Mouse (Mus musculus): ENCODE results near the gene Ubl4b. TPM values are rescaled to one million over a fixed set of nuclear protein-coding genes. Genes with fewer than 3 reads are reported as not detected.

Gene Ubl4b
- total and polyA plus RNA-seq, 3 experiments = not detected

GRCm38 (mm10) chr3:107567766-107568165 is 12.9 kb upstream of the Ubl4b start:
- DNase-seq = no peak

DNA sequence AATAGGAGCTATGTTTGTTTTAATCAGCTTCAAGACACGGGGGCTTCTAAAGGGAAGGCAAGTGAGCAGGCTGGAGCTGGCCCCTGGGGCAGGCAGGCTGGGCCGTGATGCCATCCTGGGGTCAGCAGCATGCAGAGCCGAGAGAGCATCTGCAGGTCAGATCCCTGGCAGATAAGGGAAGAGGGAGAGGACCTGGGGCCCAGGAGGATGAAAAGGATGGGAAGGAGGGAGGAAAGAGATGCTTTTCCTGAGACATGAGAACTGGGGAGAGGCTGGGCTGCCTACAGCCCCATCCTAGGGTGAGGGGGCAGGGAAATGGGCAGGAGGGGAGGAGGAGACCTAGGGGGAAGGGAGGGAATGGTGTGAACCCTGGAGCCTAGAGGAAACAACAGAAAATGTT is 10.5 kb upstream of the Ubl4b start:
- no peak for DNase-seq

- DNase-seq = no peak
Observed at GRCm38 (mm10) chr3:107563880-107564279, 9.0 kb upstream of the Ubl4b start.

- DNase-seq = no peak
Observed at GRCm38 (mm10) chr3:107562591-107562990, 7.7 kb upstream of the Ubl4b start.

GRCm38 (mm10) chr3:107562104-107562503 is 7.2 kb upstream of the Ubl4b start:
- no peak for DNase-seq

DNA sequence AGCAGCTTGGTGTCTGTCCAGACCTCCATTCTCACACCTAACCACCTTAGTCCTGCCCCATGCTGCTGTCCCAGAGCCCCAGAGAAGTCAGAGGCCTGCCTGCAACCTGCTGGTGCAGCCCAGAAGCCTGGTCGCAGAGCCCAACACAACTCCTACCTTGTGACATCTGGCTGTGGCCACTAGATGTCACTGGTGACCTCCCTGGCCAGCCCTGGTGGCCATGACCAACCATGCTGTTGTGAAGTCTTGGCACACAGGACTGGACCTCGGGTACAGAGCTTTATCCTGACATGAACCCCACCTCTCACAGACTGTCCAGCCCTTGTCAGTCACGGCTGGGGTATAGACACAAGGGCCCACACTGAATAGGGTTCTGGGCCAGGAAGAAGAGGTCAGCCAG is 4.3 kb upstream of the Ubl4b start:
- DNase-seq = peak; percentile 78

DNA sequence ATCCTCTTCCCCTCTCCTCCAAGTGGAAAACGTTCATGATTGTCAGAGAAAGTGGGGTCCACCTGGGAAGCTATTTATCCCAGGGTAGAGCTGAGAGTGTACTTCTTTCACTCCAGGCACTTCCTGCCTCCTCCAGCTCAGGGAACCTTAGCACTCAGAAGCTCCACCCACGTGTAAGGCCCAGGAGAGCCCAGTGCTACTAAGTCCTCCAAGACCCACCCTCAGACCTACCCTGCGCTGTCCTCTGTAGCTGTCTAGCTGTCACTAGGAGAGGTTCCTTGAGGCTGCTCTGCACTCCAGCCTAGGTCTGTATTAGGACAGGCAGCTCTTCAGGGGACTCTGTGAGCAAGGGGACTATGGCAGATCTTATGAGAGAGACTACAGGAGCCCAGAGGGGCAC is 3.9 kb upstream of the Ubl4b start:
- DNase-seq = no peak

GRCm38 (mm10) chr3:107550409-107551049 is 4.3 kb downstream of the Ubl4b start:
- DNase-seq = peak; percentile 53

- DNase-seq = no peak
Observed at GRCm38 (mm10) chr3:107546956-107547355, 7.9 kb downstream of the Ubl4b start.

GRCm38 (mm10) chr3:107545716-107546412 is 9.0 kb downstream of the Ubl4b start:
- no peak for DNase-seq

DNA sequence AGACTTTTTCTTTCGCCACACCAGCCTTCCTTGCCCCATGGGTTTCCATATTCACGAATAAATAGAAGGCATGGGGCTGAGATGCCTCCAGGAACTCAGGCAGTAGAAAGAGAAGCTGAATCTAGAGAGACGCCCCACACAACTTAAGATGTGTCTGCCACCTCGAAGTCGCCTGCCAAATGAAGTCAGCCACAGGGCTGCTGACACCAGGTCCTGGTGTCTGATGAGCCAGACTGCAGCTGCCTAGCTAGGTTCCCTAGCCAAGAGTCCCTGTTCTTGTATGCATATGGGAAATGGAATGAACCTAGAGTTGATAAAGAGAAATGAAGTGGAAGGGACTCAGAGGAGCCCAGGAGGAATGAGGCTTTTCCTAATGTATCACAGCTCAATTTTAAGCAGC is 9.6 kb downstream of the Ubl4b start:
- DNase-seq = no peak

GRCm38 (mm10) chr3:107543158-107544080 is 11.5 kb downstream of the Ubl4b start:
- DNase-seq = no peak

DNA sequence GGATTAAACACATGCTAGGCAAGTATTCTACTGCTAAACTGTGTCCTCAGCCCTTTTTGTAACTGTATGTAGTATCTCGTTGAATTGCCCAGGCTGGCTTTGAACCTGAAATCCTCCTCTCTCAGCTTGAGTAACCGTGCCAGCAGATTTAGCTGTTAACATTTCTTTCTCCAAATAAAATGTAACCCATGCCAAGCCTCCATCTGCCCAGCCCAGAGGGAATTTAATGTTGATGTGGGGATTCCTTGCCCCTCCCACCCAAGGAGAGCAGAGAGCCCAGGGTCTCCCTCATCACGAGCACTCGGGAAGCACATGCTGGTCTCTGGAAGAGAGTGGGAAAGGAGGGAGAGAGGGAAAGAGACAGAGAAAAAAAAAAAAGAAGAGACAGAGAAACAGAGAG is 12.3 kb downstream of the Ubl4b start:
- no peak for DNase-seq

GRCm38 (mm10) chr3:107537504-107537889 is 17.4 kb downstream of the Ubl4b start:
- no peak for DNase-seq

- DNase-seq = peak; percentile 50
Observed at GRCm38 (mm10) chr3:107536810-107537503, 17.9 kb downstream of the Ubl4b start.

DNA sequence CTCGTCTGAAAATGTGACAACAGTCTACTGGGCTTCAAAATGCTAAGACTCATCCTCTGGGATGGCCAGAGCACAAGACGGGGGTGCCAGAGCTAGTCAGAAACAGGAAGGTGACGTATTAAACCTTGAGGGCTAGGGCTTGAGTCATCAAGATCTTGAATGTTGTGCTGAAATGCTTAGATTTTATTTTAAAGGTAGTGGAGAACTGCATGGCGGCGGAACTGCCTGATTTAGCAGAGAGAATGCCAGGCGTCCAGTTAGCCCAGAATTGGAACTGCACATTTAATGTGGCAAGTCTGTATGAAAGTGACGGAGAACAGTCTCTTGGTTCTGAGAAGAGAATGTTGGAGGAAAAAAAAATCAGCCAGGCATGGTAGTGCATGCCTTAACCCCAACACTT is 19.9 kb downstream of the Ubl4b start:
- no peak for DNase-seq

DNA sequence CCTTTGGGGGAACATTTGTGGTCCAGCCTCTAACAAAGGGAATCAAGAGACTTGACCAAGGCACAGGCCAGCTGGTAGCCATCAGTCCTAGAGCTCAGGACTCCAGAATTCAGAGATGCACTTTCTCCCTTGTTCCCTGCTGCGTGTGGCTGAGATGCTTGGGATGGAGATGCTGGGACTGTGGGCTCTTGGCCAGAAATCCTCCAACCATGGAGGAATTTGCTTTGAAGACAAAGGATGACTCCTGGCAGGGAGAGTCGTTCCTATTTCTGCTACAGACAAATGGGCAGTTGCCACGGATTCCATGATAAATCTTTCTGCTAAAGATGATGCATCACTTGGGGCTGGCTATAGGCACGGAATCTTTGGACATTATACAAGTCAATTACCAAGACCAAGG is 21.3 kb downstream of the Ubl4b start:
- no peak for DNase-seq

DNA sequence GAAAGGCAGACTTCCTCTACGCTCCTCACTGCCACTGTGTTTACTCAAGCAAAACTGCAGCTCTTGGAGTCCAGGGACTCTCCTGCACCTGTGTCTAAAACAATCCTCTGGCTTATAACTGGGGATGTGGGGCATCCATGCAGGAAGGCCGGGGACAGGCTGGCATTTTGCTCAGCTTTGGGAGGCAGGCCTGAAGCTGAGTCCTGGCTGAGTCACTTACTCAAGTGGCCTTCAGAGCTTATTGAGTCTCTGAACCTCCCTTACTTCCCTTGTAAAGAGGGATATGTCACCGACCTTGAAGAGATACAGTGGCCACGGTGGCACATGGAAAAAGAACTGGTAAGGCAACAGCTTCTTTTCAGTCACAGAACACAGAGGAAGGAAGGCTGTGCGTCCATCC is 24.3 kb downstream of the Ubl4b start:
- DNase-seq = peak; percentile 74

GRCm38 (mm10) chr3:107529182-107529581 is 25.7 kb downstream of the Ubl4b start:
- DNase-seq = peak; percentile 46

- DNase-seq = peak; percentile 21
Observed at GRCm38 (mm10) chr3:107528401-107529118, 26.3 kb downstream of the Ubl4b start.

- DNase-seq = no peak
Observed at GRCm38 (mm10) chr3:107524547-107524946, 30.3 kb downstream of the Ubl4b start.

DNA sequence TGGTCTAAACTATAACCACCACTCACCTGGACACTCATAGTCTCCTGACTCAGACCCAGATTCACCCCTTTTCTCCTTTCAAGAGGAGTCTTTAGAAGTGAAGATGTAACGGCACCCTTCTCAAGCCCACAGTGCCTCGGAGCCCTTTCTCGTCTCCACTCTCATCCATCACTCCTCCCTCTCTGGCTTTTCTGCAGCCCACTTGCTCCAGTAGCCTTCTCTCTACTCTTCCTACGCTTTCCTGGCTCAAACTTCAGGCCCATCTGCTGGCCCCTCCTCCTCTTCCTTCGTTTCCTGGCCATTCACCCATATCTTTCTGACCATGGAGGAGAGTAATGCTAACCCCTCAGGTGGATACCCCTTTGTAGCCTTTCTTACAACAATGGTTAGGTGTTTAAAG is 33.9 kb downstream of the Ubl4b start:
- DNase-seq = no peak

Measured in adrenal gland, adult 2 months (tissue).